Mouse (Mus musculus) monocyte, adult 5-6 weeks (primary cell): ENCODE measurements around the gene AY761184. TPM values are rescaled to one million over a fixed set of nuclear protein-coding genes. Genes with fewer than 3 reads are reported as not detected.
"Not testable (repeated sequence)": the region's sequence is repeated elsewhere in the genome, so short reads cannot be mapped to it uniquely, and the experiment has no call there.

Experiments used
- ATAC-seq: fragments of 153-309, 156-312 bp; replicated peaks from 2 replicates; pipeline ENCODE4 v1.8.0; 2017; ENCODE audit warnings: mild to moderate bottlenecking; ENCODE audit not compliant: low TSS enrichment, insufficient number of reproducible peaks, severe bottlenecking, poor library complexity, low FRiP score
- total RNA-seq: library from RNA; stranded (forward); fragments of 200-1000, 200-491, 200-594 nt; gene quantifications from 3 replicates; pipeline ENCODE4 v1.2.3, GENCODE M21; 2017

Gene AY761184
- total RNA-seq, result not detected in 3 replicates

- ATAC-seq, result not testable (repeated sequence)
Observed at GRCm38 (mm10) chr8:21703545-21703944, at the start of gene AY761184. TSS of gene AY761184 (minus strand) at chr8:21703645.

DNA sequence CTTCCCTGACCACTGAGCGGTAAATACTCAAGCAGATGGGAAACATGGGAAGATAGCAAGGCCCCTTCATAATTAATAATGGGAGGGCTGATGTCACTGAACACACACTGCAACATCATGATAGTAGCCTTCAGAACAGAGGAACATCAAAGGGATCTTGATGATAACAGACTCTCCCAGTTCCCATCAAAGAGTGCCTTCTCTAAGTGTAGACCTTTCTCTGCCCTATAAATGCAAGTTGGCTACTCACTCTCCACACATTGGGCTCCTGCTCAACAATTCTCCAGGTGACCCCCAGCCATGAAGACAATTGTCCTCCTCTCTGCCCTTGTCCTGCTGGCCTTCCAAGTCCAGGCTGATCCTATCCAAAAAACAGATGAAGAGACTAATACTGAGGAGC is 37.9 kb downstream of the AY761184 start, which contains the start of gene Defa34:
TSS of gene Defa34 (plus strand) at position 301 of the 400 bp plus-strand sequence.
- not testable (repeated sequence) for ATAC-seq

GRCm38 (mm10) chr8:21655480-21655879 is 48.0 kb downstream of the AY761184 start, which contains the start of gene Defa17:
TSS of gene Defa17 (plus strand) at chr8:21655780.
- not testable (repeated sequence) for ATAC-seq

Other genes starting within 250 kb of the AY761184 start
- not detected in 3 replicates for gene Gm7849, start 247.1 kb downstream of the AY761184 start, total RNA-seq
- gene Defa20, start 194.4 kb downstream of the AY761184 start, total RNA-seq, result not detected in 3 replicates
- gene Defa32, start 174.6 kb downstream of the AY761184 start, total RNA-seq, result not detected in 3 replicates
- gene Defa37, start 138.3 kb downstream of the AY761184 start, total RNA-seq, result not detected in 3 replicates
- not detected in 3 replicates for gene Defa28, start 120.6 kb downstream of the AY761184 start, total RNA-seq
- not detected in 3 replicates for gene Gm7861, start 109.1 kb downstream of the AY761184 start, total RNA-seq
- gene Defa26, start 85.5 kb downstream of the AY761184 start, total RNA-seq, result not detected in 3 replicates
- not detected in 3 replicates for gene Defa17, start 47.9 kb downstream of the AY761184 start, total RNA-seq
- gene Defa34, start 37.8 kb downstream of the AY761184 start, total RNA-seq, result not detected in 3 replicates
- not detected in 3 replicates for gene Defa24, start 30.8 kb upstream of the AY761184 start, total RNA-seq
- not detected in 3 replicates for gene Defb50, start 119.9 kb upstream of the AY761184 start, total RNA-seq
- not detected in 3 replicates for gene Defb2, start 136.3 kb upstream of the AY761184 start, total RNA-seq
- gene Defb10, start 155.3 kb upstream of the AY761184 start, total RNA-seq, result not detected in 3 replicates
- gene Defb9, start 181.8 kb upstream of the AY761184 start, total RNA-seq, result not detected in 3 replicates
- not detected in 3 replicates for gene Defb11, start 202.8 kb upstream of the AY761184 start, total RNA-seq
- gene Defb15, start 229.1 kb upstream of the AY761184 start, total RNA-seq, result not detected in 3 replicates
- not detected in 3 replicates for gene Defb35, start 234.7 kb upstream of the AY761184 start, total RNA-seq
- gene Defb13, start 243.1 kb upstream of the AY761184 start, total RNA-seq, result not detected in 3 replicates